Mouse (Mus musculus): ENCODE data around the gene Zpr1. TPM values are rescaled to one million over a fixed set of nuclear protein-coding genes. Genes with fewer than 3 reads are reported as not detected.

The Zpr1 gene
- 10 to 100 TPM; 32.3 to 32.4 TPM for total RNA-seq (2021)

GRCm38 (mm10) chr9:46272677-46273454 is at the start of gene Zpr1:
TSS of gene Zpr1 (plus strand) at chr9:46273064.
- DNase-seq (ENCODE audit: extremely low spot score in 1 of 2, low spot score in 1 of 2): peak; percentile 69 to 72

DNA sequence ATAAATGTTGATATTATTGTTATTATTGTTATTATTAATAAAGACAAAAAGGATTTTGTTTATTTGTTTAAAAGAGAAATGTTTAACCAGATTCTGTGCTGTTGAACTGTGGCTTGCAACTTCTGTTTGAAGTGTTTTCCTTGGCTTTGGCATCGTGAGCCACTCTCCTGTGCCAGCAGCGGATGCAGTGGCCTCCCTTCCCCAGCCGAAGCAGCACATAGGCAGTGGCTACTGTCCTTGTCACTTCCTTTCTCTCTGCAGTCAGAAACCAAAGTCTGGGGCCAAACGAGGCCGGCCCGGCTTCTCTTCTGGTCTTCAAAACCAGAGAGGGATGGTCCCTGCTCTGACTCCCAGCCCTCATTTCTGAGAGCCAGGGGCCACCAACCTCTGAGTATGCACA is 49.8 kb upstream of the Zpr1 start:
- no peak for DNase-seq (ENCODE audit: extremely low spot score in 1 of 2, low spot score in 1 of 2)

GRCm38 (mm10) chr9:46224101-46224500 is 48.8 kb upstream of the Zpr1 start:
- no peak for DNase-seq (ENCODE audit: extremely low spot score in 1 of 2, low spot score in 1 of 2)

DNA sequence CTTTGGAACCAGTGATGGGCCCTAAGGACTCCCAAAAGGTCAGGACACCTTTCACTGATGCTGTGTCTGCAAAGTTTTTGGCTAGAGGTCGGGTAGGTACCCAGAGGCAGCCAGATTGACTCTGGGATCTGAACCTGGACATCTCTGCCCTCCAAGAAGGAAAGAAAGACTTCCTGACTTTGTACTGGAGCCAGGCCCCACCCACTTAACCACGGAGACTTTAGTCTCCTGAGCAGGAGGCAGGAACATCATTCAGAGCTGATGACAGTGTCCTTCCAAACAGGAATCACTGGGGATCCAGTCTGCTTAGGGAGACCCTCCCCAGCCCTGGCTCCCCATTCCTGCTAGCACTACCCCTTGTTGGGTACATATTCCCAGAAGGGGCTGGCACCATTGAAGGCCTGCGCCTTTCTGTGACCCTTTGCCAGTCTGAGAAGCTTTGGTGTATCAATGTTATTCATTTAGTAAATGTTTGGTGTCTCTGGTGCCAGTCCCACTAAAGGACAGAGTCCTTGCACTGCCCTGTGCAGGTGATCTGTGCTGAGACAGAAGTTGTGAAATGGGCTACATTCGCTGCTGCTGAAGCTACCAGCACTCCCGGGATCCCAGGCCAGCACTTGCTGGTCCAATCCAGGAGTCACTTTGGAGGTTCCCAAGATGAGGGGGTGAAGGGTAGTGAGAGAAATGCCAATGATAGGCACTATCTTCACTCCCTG is 47.8 kb upstream of the Zpr1 start:
- no peak for DNase-seq (ENCODE audit: extremely low spot score in 1 of 2, low spot score in 1 of 2)

DNA sequence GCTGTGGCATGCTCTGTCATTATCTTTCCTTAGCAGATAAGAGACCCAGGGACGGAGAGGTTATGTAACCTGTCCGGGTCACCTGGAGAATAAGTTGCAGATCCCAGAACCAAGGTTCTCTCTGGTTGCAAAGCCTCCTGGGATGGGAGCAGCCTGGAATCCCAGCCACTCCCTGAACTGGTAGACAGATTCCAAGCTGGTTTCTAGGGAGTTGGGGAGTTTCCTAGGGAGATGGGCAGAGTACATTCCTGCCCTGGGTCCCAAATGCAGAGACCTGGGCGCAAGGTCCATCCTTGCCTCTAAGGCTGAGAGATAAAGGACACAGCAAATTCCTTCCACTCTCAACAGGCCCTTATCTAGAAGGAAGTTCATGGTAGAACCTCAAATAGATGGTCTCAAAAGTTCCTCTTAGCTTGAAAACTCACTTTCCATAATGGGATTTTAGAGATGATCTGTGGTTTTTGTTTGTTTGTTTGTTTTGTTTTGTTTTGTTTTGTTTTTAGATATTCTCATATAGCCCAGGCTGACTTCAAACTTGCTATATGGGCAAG is 45.7 kb upstream of the Zpr1 start:
- DNase-seq (ENCODE audit: extremely low spot score in 1 of 2, low spot score in 1 of 2): no peak

DNA sequence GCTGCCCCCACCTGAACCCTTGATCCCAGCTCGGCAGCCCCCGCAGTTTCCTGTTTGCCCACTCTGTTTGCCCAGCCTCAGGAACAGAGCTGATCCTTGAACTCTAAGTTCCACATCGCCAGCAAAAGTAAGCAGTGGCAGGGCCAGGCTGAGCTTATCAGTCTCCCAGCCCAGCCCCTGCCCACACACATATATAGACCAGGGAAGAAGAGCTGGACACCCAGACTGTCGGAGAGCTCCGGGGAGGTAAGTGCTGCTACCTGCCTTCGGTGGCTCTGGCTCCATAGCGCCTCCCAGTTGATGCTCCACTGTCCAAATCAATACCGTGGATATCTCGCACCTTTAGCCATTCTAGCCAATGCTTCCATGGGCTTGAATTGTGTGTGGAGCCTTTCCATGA is 44.4 kb upstream of the Zpr1 start, which contains the start of gene Apoa1:
Gene Apoa1, plus strand, starts transcription at position 90 of the 400 bp plus-strand sequence.
- no peak for DNase-seq (ENCODE audit: extremely low spot score in 1 of 2, low spot score in 1 of 2)

- DNase-seq (ENCODE audit: extremely low spot score in 1 of 2, low spot score in 1 of 2): peak; percentile 60 to 77
Measured at GRCm38 (mm10) chr9:46229573-46230449, 43.1 kb upstream of the Zpr1 start.

GRCm38 (mm10) chr9:46230450-46230975 is 42.4 kb upstream of the Zpr1 start:
- DNase-seq (ENCODE audit: extremely low spot score in 1 of 2, low spot score in 1 of 2): no peak

DNA sequence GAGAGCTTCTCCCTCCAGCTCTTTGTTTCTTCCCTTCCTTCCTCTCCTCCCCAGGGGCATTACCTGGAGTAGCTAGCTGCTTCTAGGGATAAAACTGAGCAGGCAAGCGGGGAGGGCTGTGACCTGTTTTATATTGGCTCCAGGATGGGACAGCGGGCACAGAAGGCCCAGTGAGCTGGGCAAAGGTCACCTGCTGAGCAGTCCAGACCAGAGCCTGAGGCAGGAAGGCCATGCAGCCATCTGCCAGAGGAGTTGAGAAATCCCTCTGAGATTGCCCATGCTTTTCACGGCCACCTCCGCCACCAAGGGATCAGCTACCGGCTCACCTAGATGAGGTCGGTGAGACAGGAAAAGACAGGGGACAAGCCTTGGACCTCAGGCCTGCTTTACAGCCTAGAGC is 37.7 kb upstream of the Zpr1 start:
- no peak for DNase-seq (ENCODE audit: extremely low spot score in 1 of 2, low spot score in 1 of 2)

DNA sequence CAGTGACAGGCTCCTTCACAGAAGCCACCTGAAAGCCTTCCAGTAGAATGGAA is 37.4 kb upstream of the Zpr1 start, which contains the start of gene Apoc3:
Gene Apoc3, minus strand, starts transcription at position 41 of the 53 bp plus-strand sequence.
- no peak for DNase-seq (ENCODE audit: extremely low spot score in 1 of 2, low spot score in 1 of 2)

DNA sequence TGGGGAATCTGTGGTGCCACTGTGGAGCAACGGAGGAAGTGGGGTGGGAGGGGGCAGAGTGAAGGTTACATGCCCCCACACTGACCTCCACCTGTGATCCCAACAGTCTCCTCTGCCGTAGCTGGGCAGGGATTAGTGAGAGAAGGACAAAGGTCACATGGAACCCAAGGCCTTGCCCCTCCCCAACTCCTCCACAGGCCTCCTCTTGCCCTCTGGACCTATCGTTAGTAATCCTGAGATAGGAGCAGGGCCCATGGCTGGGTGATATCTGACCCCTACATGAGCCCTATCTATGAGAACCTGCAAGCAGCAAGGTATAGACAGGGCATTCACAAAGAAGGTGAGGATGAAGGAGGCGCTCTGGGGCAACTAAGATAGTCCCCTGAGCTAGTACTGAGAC is 37.2 kb upstream of the Zpr1 start:
- no peak for DNase-seq (ENCODE audit: extremely low spot score in 1 of 2, low spot score in 1 of 2)

- no peak for DNase-seq (ENCODE audit: extremely low spot score in 1 of 2, low spot score in 1 of 2)
Measured at GRCm38 (mm10) chr9:46238850-46239249, 34.0 kb upstream of the Zpr1 start.

DNA sequence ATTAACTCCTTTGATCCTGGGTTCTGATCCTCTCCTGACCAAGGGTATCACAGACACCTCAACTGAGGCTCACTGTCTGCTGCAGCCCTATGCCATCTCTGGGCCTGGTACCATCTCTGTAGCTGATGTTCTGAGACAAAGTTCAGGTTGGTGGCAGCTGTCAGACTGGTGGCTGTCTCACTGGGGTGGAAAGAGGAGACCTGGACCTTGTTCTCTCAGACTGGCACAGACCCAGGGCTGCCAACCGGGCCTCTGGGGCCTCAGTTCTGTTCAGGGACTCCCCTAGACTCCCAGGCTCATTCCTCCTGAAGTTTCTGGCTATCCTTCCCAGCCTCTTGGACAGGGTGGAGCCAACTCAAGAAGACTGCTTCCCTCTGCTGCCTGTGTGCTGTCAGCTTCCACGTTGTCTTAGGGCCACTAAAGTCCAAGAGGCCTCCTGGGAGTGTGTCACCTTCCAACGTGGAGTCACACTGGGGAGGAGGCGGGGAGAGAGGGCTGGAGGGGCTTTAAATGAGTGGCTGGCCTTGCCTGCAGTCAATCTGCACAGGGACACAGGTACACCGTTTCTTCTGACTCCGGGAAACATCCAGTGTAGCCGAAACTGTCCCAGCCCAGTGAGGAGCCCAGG is 32.2 kb upstream of the Zpr1 start, which contains the start of gene Apoa4:
Gene Apoa4, plus strand, starts transcription at position 171 of the 628 bp plus-strand sequence.
- no peak for DNase-seq (ENCODE audit: extremely low spot score in 1 of 2, low spot score in 1 of 2)

DNA sequence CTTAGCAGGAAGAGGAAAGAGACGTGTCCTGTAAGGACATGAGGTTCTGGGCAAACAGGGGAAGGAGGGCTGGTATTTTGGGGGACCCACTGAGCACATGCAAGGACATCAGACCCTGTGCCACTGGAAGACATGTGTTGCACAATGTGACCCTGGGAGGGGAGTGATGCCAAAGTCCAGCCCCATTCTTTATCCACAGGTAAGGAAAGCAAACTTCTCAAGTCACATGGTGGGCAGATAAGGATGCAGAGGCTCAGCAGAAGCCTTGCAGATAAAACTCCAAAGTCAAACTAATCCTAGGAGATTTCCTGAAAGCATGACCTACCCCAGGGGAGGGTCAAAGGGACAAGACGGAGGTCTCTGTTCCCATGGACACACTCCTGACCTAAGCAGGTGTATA is 31.0 kb upstream of the Zpr1 start:
- DNase-seq (ENCODE audit: extremely low spot score in 1 of 2, low spot score in 1 of 2): no peak

- no peak for DNase-seq (ENCODE audit: extremely low spot score in 1 of 2, low spot score in 1 of 2)
Measured at GRCm38 (mm10) chr9:46243122-46243521, 29.7 kb upstream of the Zpr1 start.

DNA sequence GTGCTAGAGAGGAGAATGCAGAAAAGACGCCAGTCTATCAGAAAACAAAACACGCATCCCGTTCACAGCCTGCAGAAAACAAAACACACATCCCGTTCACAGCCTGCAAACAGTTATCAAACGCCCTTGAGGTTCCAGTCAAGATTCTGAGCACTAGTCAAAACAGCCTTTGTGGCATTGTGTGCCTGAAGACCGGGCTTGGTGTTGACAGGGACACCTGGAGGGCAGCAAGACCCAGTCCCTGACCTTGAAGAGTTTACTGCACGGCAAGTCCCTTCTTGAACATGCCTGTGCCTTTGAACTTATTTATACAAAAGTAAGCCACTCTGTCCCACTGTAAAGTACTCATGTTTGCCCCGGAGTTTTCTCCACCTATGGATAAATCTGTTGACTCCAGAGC is 29.3 kb upstream of the Zpr1 start:
- no peak for DNase-seq (ENCODE audit: extremely low spot score in 1 of 2, low spot score in 1 of 2)

GRCm38 (mm10) chr9:46246752-46247324 is 26.0 kb upstream of the Zpr1 start:
- peak in 1 of 2 experiments; percentile 70 for DNase-seq (ENCODE audit: extremely low spot score in 1 of 2, low spot score in 1 of 2)

DNA sequence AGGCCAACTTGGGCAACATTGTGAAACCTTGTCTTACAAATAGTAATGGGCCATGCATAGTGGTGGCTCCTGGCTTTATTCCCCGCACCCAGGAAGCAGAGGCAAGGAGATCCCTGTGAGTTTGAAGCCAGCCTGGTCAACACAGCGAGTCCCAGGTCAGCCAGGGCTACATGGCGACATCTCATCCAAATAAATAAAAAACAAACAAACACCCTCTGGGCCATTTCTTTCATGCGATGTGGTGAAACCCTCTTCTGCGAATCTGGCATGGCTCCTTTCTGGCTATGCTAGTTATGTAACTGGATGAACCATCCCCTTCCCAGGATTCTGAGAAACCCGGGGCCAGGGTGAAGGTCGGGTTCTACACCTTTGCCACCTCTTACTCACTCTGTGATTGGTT is 16.7 kb upstream of the Zpr1 start:
- no peak for DNase-seq (ENCODE audit: extremely low spot score in 1 of 2, low spot score in 1 of 2)

- DNase-seq (ENCODE audit: extremely low spot score in 1 of 2, low spot score in 1 of 2): no peak
Measured at GRCm38 (mm10) chr9:46256658-46257385, 16.0 kb upstream of the Zpr1 start.

Data from layer of hippocampus, postnatal 25 days (tissue).